Mouse (Mus musculus) embryonic stem cell, embryonic (primary cell): ENCODE measurements around the gene Fgb.

Source experiments
- CTCF ChIA-PET, 4 experiments: fragments of 300-600 bp in 2 of 4; fragments of 350-600 bp in 2 of 4; sonication (Branson Sonifier 250); formaldehyde crosslinking; loops; one replicate each; lab custom pipeline; 2022; ENCODE audit warnings: inconsistent platforms in 2 of 4; lab: Charles Lee
- POLR2A ChIA-PET, 4 experiments: fragments of 300-600 bp in 2 of 4; fragments of 350-600 bp in 2 of 4; sonication (Branson Sonifier 250); formaldehyde crosslinking; loops; one replicate each; lab custom pipeline; 2022; ENCODE audit warnings: antibody characterized with exemption in 4 of 4, inconsistent platforms in 1 of 4; lab: Charles Lee

Gene Fgb

DNA sequence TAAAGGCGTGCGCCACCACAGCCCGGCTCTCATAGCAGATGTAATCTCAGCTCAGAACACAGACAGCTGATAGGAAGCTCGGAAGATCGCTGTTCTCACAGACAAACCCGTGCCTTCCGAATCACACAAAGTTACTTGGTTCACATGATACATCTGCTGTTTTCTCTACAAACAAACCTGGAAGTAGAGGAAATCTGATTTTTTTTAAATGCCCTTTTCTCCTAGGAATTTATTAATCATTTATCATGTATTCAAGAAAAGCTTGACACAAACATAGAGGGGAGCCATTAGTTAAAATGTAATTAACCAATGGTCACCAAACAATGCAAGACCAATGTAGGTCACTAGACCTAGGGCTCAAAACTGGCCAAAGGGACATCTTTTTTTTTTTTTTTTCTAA, 44.9 kb downstream of the Fgb start:
- CTCF ChIA-PET: interaction anchor here in 1 of 4 experiments (1.2 kb wide), 1 partner anchor 9 kb away, joined by 3 read pairs; no protein-coding TSS in a partner anchor
- POLR2A ChIA-PET: interaction anchor here in 1 of 4 experiments (0.9 kb wide), 1 partner anchor 21 kb away, joined by 3 read pairs; the partner anchor contains the start of gene Fga

DNA sequence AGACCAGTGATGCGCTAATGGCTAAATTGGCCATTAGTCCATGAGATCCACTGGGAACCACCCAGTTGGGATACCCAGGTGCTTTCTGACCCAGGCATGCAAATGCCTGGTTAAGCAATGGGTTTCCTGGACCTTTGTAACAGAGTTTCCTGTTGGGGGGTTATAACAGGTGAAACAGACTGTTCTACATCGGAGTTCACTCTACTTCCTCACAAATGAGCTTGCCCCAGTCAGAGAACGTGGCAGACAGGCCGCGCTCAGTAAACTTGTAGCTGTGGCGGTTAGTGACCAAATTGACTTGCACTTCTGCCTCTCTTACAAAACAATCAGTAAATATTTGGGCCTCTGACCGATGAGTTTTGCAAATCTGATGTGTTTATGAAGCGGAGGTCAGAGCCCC, 46.6 kb downstream of the Fgb start:
- POLR2A ChIA-PET: interaction anchor here in 1 of 4 experiments (0.7 to 0.9 kb wide), 2 partner anchors 51 to 113 kb away, joined by 3 to 6 read pairs; no protein-coding TSS in a partner anchor
- CTCF ChIA-PET: interaction anchor here in 1 of 4 experiments (1.2 kb wide), 1 partner anchor 51 kb away, joined by 4 read pairs; no protein-coding TSS in a partner anchor

DNA sequence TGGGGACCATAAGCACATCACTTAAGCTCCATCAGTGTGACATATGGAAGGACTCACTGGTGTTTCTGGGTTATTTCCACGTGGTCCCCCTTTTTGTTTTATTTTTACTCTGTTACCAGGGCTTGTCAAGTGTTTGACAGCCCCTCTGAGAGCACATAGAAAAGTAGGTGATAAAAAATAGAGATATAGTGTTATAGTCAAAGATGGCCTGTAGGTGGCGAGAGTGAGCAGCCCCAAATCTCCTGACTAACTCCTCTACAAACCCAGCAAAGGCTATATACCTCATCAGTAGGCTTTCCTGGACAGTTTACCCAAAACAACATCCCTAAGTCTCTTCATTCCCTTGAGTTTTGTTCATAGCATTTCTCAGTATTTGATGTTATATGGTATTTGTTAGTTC, 47.5 kb downstream of the Fgb start:
- CTCF ChIA-PET: interaction anchor here in 3 of 4 experiments (0.5 to 0.7 kb wide), 5 partner anchors 21 to 96 kb away, joined by 3 to 5 read pairs (median 3); no protein-coding TSS in a partner anchor
- POLR2A ChIA-PET: no interaction called here

DNA sequence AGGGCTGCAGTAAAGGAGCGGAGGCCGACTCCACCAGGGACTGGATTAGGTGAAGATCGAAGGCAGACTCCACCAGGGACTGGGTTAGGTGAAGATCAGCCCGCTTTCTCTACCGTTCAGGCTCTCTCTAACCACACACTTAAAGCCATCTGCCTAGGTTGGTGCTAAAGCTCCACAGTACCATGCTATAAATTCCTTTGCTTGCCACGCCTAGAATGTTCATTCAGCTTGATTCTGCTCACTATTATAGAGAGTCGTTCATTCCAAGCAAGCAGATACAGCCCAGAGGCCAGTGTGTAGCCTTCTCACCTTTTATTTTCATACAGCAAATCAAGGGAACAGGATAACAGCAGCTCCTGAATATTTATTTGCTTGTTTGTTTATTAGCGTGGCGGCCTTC, 49.7 kb downstream of the Fgb start:
- ChIA-PET POLR2A (interaction anchor here in 2 of 4 experiments (1.0 to 2.4 kb wide), 6 partner anchors 52 to 72 kb away, joined by 3 to 13 read pairs (median 6); partner anchors contain the start of gene Plrg1 (in 2 of the 2)), CTCF (interaction anchor here in 3 of 4 experiments (0.8 to 2.4 kb wide), 15 partner anchors 10 to 275 kb away, joined by 3 to 34 read pairs (median 5); partner anchors contain the start of genes Plrg1 (in 2 of the 3) and Lrat (in 1 of the 3))

DNA sequence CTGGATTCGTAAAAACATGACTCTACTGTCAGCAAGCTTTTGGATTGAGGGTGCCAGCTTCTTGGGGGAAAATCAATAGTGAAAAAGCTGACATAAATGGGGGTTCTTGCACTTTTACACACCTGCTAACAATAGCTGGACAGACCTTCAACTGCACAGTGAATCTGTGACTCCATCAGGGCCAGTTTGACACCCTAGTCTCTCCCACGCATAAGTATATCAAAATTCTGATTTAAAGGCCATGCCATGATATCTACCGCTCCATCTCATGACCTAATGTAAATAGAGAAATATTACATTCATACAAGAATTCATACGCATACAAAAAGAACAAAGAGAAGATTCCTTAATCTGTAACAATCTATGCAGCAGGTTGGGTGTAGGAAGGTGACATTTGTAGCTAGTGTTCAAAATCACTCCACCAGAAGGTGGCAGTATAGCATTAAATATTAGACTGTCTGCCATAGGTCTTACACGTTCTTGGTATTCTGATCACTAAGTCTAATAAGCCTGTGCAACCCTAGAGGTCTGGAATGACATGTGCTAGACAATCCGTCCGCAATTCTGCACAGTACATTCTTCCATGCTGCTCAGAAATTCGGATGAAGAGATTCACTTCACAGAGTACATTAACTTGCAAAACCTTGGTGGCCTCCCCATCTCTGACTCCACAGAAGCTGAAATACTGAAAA, 50.7 kb downstream of the Fgb start:
- POLR2A ChIA-PET: interaction anchor here in 2 of 4 experiments (1.0 to 2.4 kb wide), 6 partner anchors 53 to 73 kb away, joined by 3 to 13 read pairs (median 6); partner anchors contain the start of gene Plrg1 (in 2 of the 2)
- CTCF ChIA-PET: interaction anchor here in 3 of 4 experiments (0.5 to 2.4 kb wide), 22 partner anchors 9 to 1098 kb away, joined by 3 to 34 read pairs (median 4); partner anchors contain the start of genes Plrg1 (in 2 of the 3) and Fgg (in 1 of the 3)

DNA sequence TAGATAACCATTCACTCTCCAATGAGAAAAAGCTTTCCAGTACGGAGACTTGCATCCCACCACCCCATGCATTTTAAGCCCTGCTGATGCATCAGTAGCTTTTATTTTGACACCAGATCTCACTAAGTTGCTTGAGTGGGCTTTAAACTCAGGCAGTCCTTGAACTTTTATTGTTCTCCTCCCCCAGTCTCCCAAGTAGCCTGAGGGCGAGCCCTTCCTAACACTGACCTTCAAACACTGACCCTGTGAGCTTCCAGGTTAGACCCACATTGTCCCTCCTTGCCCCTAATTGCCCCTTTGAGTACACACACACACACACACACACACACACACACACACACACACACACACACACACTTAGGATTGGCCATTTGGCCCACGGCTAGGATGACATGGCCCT, 53.0 kb downstream of the Fgb start:
- CTCF ChIA-PET: interaction anchor here in 2 of 4 experiments (1.1 to 1.7 kb wide), 4 partner anchors 9 to 117 kb away, joined by 3 to 4 read pairs (median 3); partner anchors contain the start of gene Fgg (in 1 of the 2)
- POLR2A ChIA-PET: interaction anchor here in 3 of 4 experiments (0.6 to 3.3 kb wide), 5 partner anchors 55 to 1894 kb away, joined by 3 to 10 read pairs (median 3); partner anchors contain the start of gene Plrg1 (in 2 of the 3)

DNA sequence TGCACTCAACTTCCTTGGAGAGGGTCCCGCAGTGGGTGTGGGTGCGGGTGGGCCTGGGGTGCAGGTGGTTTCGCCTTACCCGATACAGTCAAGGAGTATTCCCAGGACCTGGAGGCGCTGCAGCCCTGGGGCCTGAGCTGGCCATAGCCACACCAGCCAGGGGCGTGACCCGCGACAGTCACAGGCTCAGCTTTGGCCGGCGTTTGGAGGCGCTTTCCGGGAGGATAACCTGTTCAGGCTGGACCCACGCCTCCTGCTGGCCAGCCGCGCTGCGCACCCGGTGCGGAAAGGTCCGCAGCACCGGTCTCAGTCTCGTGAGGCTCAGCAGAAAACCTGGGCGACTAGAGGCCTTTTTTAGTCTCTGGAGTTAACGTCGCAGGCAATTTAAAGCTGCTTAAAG, 54.3 kb downstream of the Fgb start:
- ChIA-PET CTCF (interaction anchor here (0.7 to 1.7 kb wide), 10 partner anchors 9 to 118 kb away, joined by 3 to 7 read pairs (median 3); partner anchors contain the start of gene Plrg1 (in 2 of the 4)), POLR2A (interaction anchor here in 2 of 4 experiments (1.2 to 3.3 kb wide), 4 partner anchors 10 to 60 kb away, joined by 3 to 10 read pairs (median 4); partner anchors contain the start of genes Fgg (in 1 of the 2) and Plrg1 (in 1 of the 2))

DNA sequence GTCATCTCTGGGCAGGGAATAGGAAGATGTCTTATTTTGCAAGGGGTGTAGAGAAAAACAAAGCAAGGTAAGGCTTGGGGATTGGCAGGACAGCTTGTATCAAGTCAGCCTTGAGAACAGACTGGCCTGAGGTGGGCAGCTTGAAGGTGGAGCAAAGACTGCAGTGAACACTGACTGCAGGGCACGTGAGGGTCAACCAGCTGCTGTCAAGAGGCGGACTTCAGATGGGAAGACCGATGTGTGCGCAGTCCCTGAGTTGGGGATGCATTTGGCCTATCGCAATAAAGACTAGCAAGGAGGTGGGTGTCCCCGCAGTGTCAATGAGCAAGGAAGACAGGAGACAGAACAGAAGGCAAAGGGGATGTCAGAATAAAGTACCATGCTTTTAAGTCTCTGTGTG, 56.7 kb downstream of the Fgb start:
- ChIA-PET POLR2A (no interaction called here), CTCF (no interaction called here)

DNA sequence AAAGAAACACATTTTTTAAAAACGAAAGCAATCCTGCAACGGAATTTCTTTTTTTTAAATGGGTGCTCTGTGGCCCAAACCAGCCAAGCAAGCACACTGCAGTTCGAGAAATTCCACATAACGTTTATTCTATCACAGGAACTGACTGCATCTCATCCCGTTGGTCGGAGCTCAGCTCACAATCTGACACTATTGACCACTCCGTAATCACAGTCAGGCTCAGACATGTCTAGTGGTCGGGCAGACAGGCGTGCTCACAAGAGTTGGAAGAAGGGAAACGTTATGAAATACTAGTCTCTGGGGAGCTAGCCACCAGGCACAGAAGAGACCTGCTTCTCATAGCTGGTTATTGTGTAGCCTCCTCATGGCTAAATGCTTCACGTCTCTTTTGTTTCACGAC, 57.7 kb downstream of the Fgb start:
- CTCF ChIA-PET: interaction anchor here in 1 of 4 experiments (0.7 kb wide), 1 partner anchor 107 kb away, joined by 3 read pairs; no protein-coding TSS in a partner anchor
- POLR2A ChIA-PET: interaction anchor here in 1 of 4 experiments (0.6 kb wide), 1 partner anchor 131 kb away, joined by 3 read pairs; no protein-coding TSS in a partner anchor
